Mouse (Mus musculus): ENCODE results near the gene N4bp1. TPM values are rescaled to one million over a fixed set of nuclear protein-coding genes. Genes with fewer than 3 reads are reported as not detected.

The N4bp1 gene
- 10 to 100 TPM; 28.0 to 28.5 TPM for total RNA-seq (2021)

DNA sequence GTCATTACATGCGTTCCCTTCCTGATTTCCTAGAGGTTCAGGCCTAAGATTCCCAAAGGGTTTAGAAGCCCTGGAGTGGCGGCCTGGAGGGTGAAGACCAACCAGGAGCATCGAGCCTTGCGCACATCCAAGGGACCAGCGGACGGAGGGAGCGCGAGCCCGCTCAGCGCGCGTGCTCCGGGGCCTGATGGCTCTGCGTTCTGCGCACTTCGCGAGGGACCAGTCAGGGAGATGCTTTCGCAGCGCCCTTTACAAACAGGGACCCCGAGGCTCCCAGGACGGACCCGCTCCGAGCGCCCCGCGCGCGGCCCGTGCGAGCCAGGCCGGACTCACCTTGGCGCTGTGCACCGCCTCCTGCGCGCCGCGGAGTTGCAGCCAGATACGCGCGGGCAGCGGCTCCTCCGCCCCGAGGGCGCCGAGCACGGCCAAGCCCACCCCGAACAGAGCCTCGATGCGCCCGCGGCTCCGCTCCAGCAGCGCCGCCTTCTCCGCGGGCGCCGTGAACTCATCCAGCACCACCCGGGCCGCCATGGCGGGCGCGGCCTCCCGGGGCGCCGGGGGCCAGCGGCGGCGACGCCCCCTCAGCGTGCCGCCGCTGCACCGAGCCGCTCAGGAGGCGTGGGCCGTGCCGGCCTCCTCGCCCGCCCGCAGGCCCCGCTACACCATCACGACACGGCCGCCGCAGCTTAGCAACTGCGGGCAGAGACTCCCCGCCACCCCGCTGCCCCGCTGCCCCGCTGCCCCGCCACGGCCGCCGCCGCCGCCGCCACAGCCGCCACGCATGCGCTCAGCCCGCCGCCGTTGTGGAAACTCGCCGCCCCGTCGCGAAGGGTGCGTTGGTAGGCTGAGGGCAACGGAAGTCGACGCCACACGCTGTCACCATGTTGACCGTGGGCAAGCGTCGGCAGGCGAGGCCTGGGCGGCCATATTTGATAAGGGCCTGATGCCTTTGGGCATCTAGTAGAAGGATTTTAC, at the start of gene N4bp1:
N4bp1 (minus strand) TSS at position 770 of the 975 bp plus-strand sequence.
- intact Hi-C loops (cut with DNase I): loop anchor here (10.0 kb wide), 1 partner anchor 140 kb away; the partner anchor contains the start of genes Gm10638 and Siah1a

DNA sequence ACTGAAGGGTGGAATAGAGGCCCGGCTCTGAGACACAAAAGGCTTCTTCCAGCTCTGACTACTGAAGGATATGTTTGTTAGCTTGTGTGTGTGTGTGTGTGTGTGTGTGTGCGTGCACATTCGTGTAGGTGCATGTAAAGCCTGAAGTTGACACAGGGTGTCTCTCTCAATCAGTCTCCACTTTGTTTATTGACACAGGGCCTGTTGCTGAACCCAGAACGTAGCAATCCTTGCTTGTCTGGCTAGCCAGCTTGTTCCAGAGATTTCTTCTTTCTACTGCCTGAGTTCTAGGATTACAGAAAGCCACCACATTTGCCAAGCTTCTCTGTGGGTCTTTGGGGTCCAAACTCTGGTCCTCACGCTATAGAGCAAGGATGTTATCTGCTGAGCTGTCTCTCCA, 49.8 kb upstream of the N4bp1 start:
- intact Hi-C loops (cut with DNase I): loop anchor here (2.0 to 10.0 kb wide), 2 partner anchors 540 to 602 kb away; partner anchors contain the start of gene Cbln1
- no peak for DNase-seq

More for the DNA sequence above, at the start of gene N4bp1:
- peak; percentile 97 for DNase-seq

- intact Hi-C loops (cut with DNase I): loop anchor here (2.0 to 10.0 kb wide), 2 partner anchors 540 to 602 kb away; partner anchors contain the start of gene Cbln1
- no peak for DNase-seq
Observed at GRCm38 (mm10) chr8:86934393-86934792, 49.3 kb upstream of the N4bp1 start.

DNA sequence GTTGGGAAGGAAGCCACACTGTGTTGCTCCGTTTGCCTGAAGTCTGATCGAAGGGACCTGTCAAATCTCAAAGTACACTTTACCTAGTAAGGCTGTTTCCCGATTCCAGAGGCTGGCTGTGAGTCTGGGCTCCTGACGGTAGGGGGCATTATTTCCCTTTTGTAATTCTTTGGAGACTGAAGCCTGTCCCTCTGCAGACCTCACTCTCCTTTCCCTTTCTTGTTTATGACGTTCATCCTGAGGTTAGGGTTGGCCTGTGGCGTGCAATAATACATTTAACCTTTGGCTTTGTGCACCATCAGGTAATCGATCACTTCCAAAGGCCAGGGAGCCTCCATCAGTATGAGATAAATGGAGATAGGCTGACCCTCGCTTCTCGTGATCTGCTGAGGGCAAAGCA, 48.8 kb upstream of the N4bp1 start:
- peak; percentile 53 for DNase-seq

GRCm38 (mm10) chr8:86926237-86926636, 41.2 kb upstream of the N4bp1 start:
- intact Hi-C loops (cut with DNase I): no loop called here

More for the DNA sequence above, 48.8 kb upstream of the N4bp1 start:
- intact Hi-C loops (cut with DNase I): loop anchor here (2.0 to 10.0 kb wide), 2 partner anchors 541 to 603 kb away; partner anchors contain the start of gene Cbln1

GRCm38 (mm10) chr8:86923219-86923835, 38.3 kb upstream of the N4bp1 start:
- intact Hi-C loops (cut with DNase I): no loop called here
- DNase-seq: no peak

More at GRCm38 (mm10) chr8:86926237-86926636, 41.2 kb upstream of the N4bp1 start:
- DNase-seq: no peak

DNA sequence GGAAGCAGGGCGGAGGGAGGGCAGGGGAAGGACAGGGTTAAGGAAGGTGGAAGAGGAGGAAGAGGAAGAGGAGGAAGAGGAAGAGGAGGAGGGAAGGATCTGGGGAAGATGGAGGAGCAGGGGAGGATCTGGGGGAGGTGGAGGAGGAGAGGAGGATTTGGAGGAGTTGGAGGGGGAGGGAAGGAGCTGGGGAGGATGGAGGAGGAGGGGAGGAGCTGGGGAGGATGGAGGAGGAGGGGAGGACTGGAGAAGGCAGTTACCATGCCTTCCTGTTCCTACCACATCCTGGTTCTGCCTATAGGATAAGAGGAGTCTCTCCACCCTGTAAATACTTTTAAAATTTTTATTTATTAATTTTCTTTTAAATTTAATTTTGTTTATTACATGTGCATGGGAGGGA, 37.6 kb upstream of the N4bp1 start:
- no peak for DNase-seq
- intact Hi-C loops (cut with DNase I): no loop called here

DNA sequence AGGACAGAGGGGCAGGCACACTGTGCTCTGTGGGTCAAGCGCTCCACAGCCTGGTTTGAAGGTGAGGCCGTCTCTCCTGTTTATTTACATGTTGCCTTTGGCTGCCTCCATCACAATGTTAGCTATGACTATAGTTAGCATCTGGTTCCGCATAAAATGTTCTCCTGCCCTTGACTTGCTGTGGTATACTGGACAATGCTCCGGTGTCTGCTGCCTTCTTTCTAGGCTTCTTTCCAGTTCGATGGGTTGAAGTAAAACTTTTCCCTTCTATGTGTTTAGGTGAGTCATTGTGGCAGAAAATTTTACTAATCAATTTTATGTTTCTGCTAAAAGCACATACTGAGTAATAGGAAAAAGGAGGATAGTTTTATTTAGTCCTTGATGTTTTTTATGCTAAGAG, 37.1 kb upstream of the N4bp1 start:
- intact Hi-C loops (cut with DNase I): no loop called here
- no peak for DNase-seq

DNA sequence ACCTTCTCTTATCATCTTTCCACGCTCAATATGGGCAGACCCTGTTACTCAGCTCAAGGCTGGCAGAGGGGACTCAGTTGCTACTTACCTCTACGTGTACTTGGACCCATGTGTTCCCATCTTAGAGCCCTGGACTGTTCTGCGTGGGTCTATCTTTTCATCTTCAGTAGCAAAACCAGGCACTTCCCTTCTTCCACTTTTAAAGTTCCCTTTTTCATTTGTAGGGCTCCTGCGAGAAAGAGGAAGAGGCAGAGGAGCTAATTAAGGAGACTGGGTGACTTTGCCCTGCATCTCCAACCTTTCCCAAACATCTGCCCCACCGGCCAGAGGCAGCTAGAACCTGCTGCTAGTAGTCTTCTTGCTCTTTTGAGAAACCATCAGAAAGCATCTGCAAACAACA, 35.9 kb upstream of the N4bp1 start:
- intact Hi-C loops (cut with DNase I): no loop called here
- no peak for DNase-seq

- DNase-seq: no peak
- intact Hi-C loops (cut with DNase I): no loop called here
Observed at GRCm38 (mm10) chr8:86920455-86920854, 35.4 kb upstream of the N4bp1 start.

GRCm38 (mm10) chr8:86920024-86920423, 35.0 kb upstream of the N4bp1 start:
- intact Hi-C loops (cut with DNase I): no loop called here
- DNase-seq: no peak

DNA sequence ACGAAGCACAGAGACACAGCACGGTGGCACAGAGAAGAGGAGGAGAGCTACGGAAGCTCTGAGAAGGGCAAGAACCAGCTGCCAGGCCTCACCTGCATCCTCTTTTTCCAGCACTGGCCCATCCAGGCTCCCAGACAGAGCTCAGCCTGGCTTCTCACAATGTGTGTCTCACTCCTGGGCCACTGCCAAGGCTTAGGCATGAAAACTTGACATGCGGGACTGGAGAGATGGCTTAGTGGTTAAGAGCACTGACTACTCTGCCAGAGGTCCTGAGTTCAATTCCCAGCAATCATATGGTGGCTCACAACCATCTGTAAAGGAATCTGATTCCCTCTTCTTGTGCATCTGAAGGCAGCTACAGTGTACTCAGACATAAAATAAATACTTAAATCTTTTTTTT, 34.2 kb upstream of the N4bp1 start:
- intact Hi-C loops (cut with DNase I): no loop called here
- no peak for DNase-seq

- intact Hi-C loops (cut with DNase I): no loop called here
- no peak for DNase-seq
Observed at GRCm38 (mm10) chr8:86918093-86918492, 33.0 kb upstream of the N4bp1 start.

DNA sequence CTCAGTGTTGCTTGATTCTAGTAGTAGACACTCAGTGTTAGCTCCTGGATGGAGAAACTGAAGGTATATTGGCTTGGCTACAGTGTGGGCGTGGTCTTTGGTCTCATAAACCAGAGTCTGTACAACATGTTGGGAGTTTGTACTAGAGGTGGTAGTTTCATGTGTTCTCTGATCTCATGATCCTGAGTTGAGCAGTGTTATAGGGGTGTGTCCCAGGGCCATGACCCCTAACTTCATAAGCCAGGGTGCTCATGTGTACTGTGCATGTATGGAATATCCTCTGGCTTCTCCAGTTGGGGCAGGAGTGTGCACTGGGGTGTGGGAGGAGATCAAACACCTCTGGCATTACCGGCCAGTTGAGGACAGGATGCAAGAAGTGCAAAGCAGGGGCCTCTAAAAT, 32.6 kb upstream of the N4bp1 start:
- intact Hi-C loops (cut with DNase I): no loop called here
- no peak for DNase-seq

DNA sequence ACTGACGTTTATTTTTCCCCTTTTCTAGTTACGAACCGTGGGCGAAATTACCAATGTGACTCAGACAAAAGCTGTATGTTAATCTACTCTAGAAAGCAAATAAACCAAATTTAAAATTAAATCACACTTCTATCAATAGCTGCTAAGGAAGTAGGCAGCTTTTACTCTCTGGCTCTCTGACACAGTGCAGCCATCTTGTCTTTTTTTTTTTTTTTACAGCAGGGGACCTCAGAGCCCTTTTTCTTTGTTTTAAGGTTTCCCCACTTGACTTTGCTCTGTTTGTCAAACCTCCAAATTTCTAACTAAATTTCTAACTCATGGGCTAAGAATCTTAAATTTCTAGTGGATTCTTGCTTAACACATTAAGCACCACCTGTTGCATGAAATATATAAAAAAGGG, 31.3 kb upstream of the N4bp1 start:
- no peak for DNase-seq
- intact Hi-C loops (cut with DNase I): no loop called here

GRCm38 (mm10) chr8:86911136-86911535, 26.1 kb upstream of the N4bp1 start:
- intact Hi-C loops (cut with DNase I): no loop called here
- no peak for DNase-seq

- intact Hi-C loops (cut with DNase I): no loop called here
- DNase-seq: no peak
Observed at GRCm38 (mm10) chr8:86910250-86910649, 25.2 kb upstream of the N4bp1 start.

- peak; percentile 72 for DNase-seq
- intact Hi-C loops (cut with DNase I): loop anchor here (5.0 kb wide), 1 partner anchor 321 kb away; no protein-coding TSS in a partner anchor
Observed at GRCm38 (mm10) chr8:86908536-86908935, 23.5 kb upstream of the N4bp1 start.

DNA sequence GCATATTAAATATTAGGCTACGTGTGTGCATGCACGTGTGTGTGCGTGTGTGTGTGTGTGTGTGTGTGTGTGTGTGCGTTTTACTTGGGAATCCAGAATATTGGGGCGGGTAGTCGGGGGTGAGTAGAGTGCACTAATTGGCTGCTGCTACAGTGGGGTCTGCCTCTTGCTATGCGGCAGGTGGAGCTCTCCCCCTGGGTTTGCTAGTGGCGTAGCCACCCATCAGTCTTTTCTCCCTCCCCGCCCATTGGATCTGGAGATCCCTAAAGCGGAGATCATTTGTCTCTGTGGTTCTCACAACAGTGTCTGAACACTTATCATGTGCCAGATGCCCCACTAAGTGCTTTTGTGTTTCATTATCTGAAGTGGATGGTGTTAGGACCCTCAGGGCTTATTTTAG, 19.9 kb upstream of the N4bp1 start:
- intact Hi-C loops (cut with DNase I): loop anchor here (5.0 kb wide), 2 partner anchors 253 to 318 kb away; no protein-coding TSS in a partner anchor
- no peak for DNase-seq

- DNase-seq: peak; percentile 80
- intact Hi-C loops (cut with DNase I): loop anchor here (5.0 kb wide), 1 partner anchor 251 kb away; no protein-coding TSS in a partner anchor
Observed at GRCm38 (mm10) chr8:86903104-86903503, 18.0 kb upstream of the N4bp1 start.

- no peak for DNase-seq
- intact Hi-C loops (cut with DNase I): loop anchor here (5.0 kb wide), 1 partner anchor 250 kb away; no protein-coding TSS in a partner anchor
Observed at GRCm38 (mm10) chr8:86902656-86903055, 17.6 kb upstream of the N4bp1 start.

Data from left cerebral cortex, postnatal 4 days (tissue).